Mouse (Mus musculus) CD4-positive helper T cell, adult 2 months (primary cell): ENCODE data around the gene Pheta1.
"Not testable (repeated sequence)": the region's sequence is repeated elsewhere in the genome, so short reads cannot be mapped to it uniquely, and the experiment has no call there.

Experiments
- DNase-seq: peaks from one replicate; pipeline ENCODE4 v3.0.0-alpha.2; 2012; ENCODE audit warnings: low read depth, missing footprints, low spot score

Gene Pheta1

GRCm38 (mm10) chr5:121843138-121843905, 5.5 kb upstream of the Pheta1 start:
- no peak for DNase-seq

GRCm38 (mm10) chr5:121845361-121845760, 3.4 kb upstream of the Pheta1 start:
- DNase-seq: no peak

- no peak for DNase-seq
Measured at GRCm38 (mm10) chr5:121846322-121846721, 2.5 kb upstream of the Pheta1 start.

- not testable (repeated sequence) for DNase-seq
Measured at GRCm38 (mm10) chr5:121847269-121847668, 1.5 kb upstream of the Pheta1 start.

GRCm38 (mm10) chr5:121848035-121848519, 707 bp upstream of the Pheta1 start:
- peak; percentile 61 for DNase-seq

- no peak for DNase-seq
Measured at GRCm38 (mm10) chr5:121849478-121850349, 930 bp downstream of the Pheta1 start.

- DNase-seq: no peak
Measured at GRCm38 (mm10) chr5:121853368-121854051, 4.7 kb downstream of the Pheta1 start.

- no peak for DNase-seq
Measured at GRCm38 (mm10) chr5:121854768-121855167, 6.0 kb downstream of the Pheta1 start.

- DNase-seq: no peak
Measured at GRCm38 (mm10) chr5:121856740-121857139, 8.0 kb downstream of the Pheta1 start.

GRCm38 (mm10) chr5:121858427-121858826, 9.6 kb downstream of the Pheta1 start:
- DNase-seq: no peak

GRCm38 (mm10) chr5:121861964-121862363, 13.2 kb downstream of the Pheta1 start:
- DNase-seq: no peak

- DNase-seq: no peak
Measured at GRCm38 (mm10) chr5:121864330-121864729, 15.5 kb downstream of the Pheta1 start.

GRCm38 (mm10) chr5:121867963-121868362, 19.2 kb downstream of the Pheta1 start:
- DNase-seq: no peak

GRCm38 (mm10) chr5:121870832-121871231, 22.0 kb downstream of the Pheta1 start:
- DNase-seq: no peak

- no peak for DNase-seq
Measured at GRCm38 (mm10) chr5:121871515-121872030, 22.8 kb downstream of the Pheta1 start.

GRCm38 (mm10) chr5:121872158-121872557, 23.4 kb downstream of the Pheta1 start:
- peak; percentile 36 for DNase-seq

GRCm38 (mm10) chr5:121875041-121875440, 26.3 kb downstream of the Pheta1 start:
- DNase-seq: no peak

GRCm38 (mm10) chr5:121876901-121877300, 28.1 kb downstream of the Pheta1 start:
- no peak for DNase-seq

- no peak for DNase-seq
Measured at GRCm38 (mm10) chr5:121878703-121879102, 29.9 kb downstream of the Pheta1 start.

GRCm38 (mm10) chr5:121879211-121879610, 30.4 kb downstream of the Pheta1 start:
- peak; percentile 19 for DNase-seq

- no peak for DNase-seq
Measured at GRCm38 (mm10) chr5:121883356-121883755, 34.6 kb downstream of the Pheta1 start.

- DNase-seq: no peak
Measured at GRCm38 (mm10) chr5:121889375-121889774, 40.6 kb downstream of the Pheta1 start.
